Mouse (Mus musculus) retina, postnatal 1 day (tissue): ENCODE measurements around the gene Tmem95.
"Not testable (repeated sequence)": the region's sequence is repeated elsewhere in the genome, so short reads cannot be mapped to it uniquely, and the experiment has no call there.

Experiments
- DNase-seq: peaks from one replicate; pipeline ENCODE4 v3.0.0-alpha.2; 2012

Gene Tmem95

GRCm38 (mm10) chr11:69879711-69880110 is 1.9 kb upstream of the Tmem95 start:
- no peak for DNase-seq

- no peak for DNase-seq
Measured at GRCm38 (mm10) chr11:69878952-69879351, 1.1 kb upstream of the Tmem95 start.

GRCm38 (mm10) chr11:69878399-69878798 is 581 bp upstream of the Tmem95 start:
- no peak for DNase-seq

GRCm38 (mm10) chr11:69876867-69877266 is 951 bp downstream of the Tmem95 start:
- peak; percentile 91 for DNase-seq

GRCm38 (mm10) chr11:69876186-69876585 is 1.6 kb downstream of the Tmem95 start:
- DNase-seq = no peak

GRCm38 (mm10) chr11:69872451-69872850 is 5.4 kb downstream of the Tmem95 start:
- DNase-seq = no peak

GRCm38 (mm10) chr11:69871822-69872221 is 6.0 kb downstream of the Tmem95 start:
- no peak for DNase-seq

- DNase-seq = no peak
Measured at GRCm38 (mm10) chr11:69870289-69871069, 7.3 kb downstream of the Tmem95 start.

GRCm38 (mm10) chr11:69867335-69867734 is 10.5 kb downstream of the Tmem95 start:
- DNase-seq = no peak

- no peak for DNase-seq
Measured at GRCm38 (mm10) chr11:69865561-69865960, 12.3 kb downstream of the Tmem95 start.

- no peak for DNase-seq
Measured at GRCm38 (mm10) chr11:69864138-69864860, 13.5 kb downstream of the Tmem95 start.

GRCm38 (mm10) chr11:69863729-69864128 is 14.1 kb downstream of the Tmem95 start:
- not testable (repeated sequence) for DNase-seq

- no peak for DNase-seq
Measured at GRCm38 (mm10) chr11:69858113-69858998, 19.5 kb downstream of the Tmem95 start, which contains the start of gene Tnk1. TSS of gene Tnk1 (minus strand) at chr11:69858730.

GRCm38 (mm10) chr11:69855347-69855746 is 22.5 kb downstream of the Tmem95 start:
- peak; percentile 70 for DNase-seq

- no peak for DNase-seq
Measured at GRCm38 (mm10) chr11:69854680-69855079, 23.1 kb downstream of the Tmem95 start.

- peak; percentile 24 for DNase-seq
Measured at GRCm38 (mm10) chr11:69853994-69854393, 23.8 kb downstream of the Tmem95 start.

- DNase-seq = no peak
Measured at GRCm38 (mm10) chr11:69850754-69851153, 27.1 kb downstream of the Tmem95 start.

- DNase-seq = no peak
Measured at GRCm38 (mm10) chr11:69849884-69850283, 27.9 kb downstream of the Tmem95 start.

GRCm38 (mm10) chr11:69849128-69849527 is 28.7 kb downstream of the Tmem95 start:
- no peak for DNase-seq

GRCm38 (mm10) chr11:69848021-69848420 is 29.8 kb downstream of the Tmem95 start:
- no peak for DNase-seq

GRCm38 (mm10) chr11:69846738-69847688 is 30.8 kb downstream of the Tmem95 start:
- DNase-seq = no peak

GRCm38 (mm10) chr11:69846198-69846680 is 31.6 kb downstream of the Tmem95 start, which contains the start of gene Plscr3:
TSS of gene Plscr3 (plus strand) at chr11:69846376.
- peak; percentile 95 for DNase-seq
